Mouse (Mus musculus) cerebellum, adult 2 months (tissue): ENCODE data around the gene Acer2. TPM values are rescaled to one million over a fixed set of nuclear protein-coding genes. Genes with fewer than 3 reads are reported as not detected.

Experiments
- DNase-seq, 2 experiments: peaks; one replicate each; pipeline ENCODE4 v3.0.0; 2021
- H3K27ac ChIP-seq: fragments of 200-500 bp; 2 replicates; pipeline ENCODE4 v1.5.1; 2012; ENCODE audit warnings: low read length, control low read depth, inconsistent platforms; ENCODE audit not compliant: insufficient read depth
- H3K27me3 ChIP-seq: fragments of 200-500 bp; 2 replicates; pipeline ENCODE4 v1.6.1; 2012; ENCODE audit warnings: inconsistent platforms, mild to moderate bottlenecking, low read length, moderate library complexity; ENCODE audit not compliant: control insufficient read depth, insufficient read depth
- H3K4me1 ChIP-seq: fragments of 200-500 bp; 2 replicates; pipeline ENCODE4 v1.6.1; 2011; ENCODE audit warnings: low read length; ENCODE audit not compliant: control insufficient read depth, insufficient read depth
- H3K4me3 ChIP-seq: fragments of 200-500 bp; replicated peaks from 2 replicates; pipeline ENCODE3; 2011; ENCODE audit warnings: mild to moderate bottlenecking, low read depth, low read length, control low read depth; ENCODE audit not compliant: insufficient read depth
- CTCF ChIP-seq: fragments of 200-500 bp; IDR thresholded peaks from 2 replicates; pipeline ENCODE4 v1.5.1; 2011; ENCODE audit warnings: low read depth, mild to moderate bottlenecking, control low read depth, low read length, moderate library complexity, borderline replicate concordance; ENCODE audit not compliant: insufficient read depth
- POLR2A ChIP-seq: fragments of 200-500 bp; IDR thresholded peaks from 2 replicates; pipeline ENCODE4 v1.6.1; 2011; ENCODE audit warnings: low read length, control low read depth, borderline replicate concordance; ENCODE audit not compliant: insufficient read depth
- WGBS: fragments of 180-500 bp; shearing (Covaris S2); methylation state at CpG from one replicate; pipeline ENCODE4 v1.1.7; 2018; 5-methylcytosine and 5-hydroxymethylcytosine counted together
- polyA plus RNA-seq: library from polyadenylated mRNA; depleted of rRNA; stranded (reverse); fragments of >200 nt; gene quantifications from 2 replicates; pipeline ENCODE4 v1.2.3, GENCODE M21; 2012

Gene Acer2
- polyA plus RNA-seq, 1 experiment, result 6.7 TPM

DNA sequence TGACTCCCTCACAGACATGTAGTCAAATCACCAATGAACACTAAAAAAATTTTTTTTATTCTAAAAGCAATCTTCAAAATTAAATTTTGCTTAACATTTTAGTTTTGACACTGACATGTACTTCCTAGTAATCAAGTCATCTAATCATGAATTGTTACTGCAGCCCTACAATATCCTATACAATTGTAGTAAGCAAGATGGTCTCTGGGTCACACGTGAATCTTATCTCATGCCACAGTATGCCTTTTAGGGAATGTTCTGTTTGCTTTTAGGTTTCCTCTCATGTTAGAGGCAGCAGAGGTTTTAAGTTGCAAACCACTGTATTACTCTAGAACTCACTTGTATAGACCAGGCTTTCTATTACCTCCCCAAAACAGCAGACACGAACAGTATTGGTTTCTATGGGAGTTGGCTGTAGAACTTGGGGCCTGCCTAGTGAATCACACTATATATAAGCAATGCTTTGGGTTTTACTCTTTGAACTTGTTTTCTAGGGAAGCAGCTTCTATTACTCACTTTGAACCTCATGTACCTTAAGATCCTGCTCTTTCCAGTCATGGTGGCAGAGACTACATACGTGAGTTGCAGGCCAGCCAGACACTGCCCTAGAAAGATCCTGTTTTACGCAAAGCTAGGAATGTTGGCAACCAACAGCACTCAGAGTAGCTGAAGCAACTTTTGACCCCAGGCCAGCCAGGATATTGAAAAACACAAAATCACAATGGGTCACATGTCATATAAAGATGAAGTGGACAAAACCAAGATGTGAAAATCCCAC lies 21.2 kb upstream of the Acer2 start:
- TF ChIP-seq CTCF (no peak), POLR2A (no peak)
- no peak overlapping the region for H3K27ac ChIP-seq
- H3K4me3 ChIP-seq, result no peak overlapping the region
- no peaks in the 10 kb centered on the region for H3K27me3 ChIP-seq
- WGBS, result 84% methylated on average over 4 of the region's 4 CpGs
- H3K4me1 ChIP-seq, result no peaks in the 10 kb centered on the region
- no peak for DNase-seq

DNA sequence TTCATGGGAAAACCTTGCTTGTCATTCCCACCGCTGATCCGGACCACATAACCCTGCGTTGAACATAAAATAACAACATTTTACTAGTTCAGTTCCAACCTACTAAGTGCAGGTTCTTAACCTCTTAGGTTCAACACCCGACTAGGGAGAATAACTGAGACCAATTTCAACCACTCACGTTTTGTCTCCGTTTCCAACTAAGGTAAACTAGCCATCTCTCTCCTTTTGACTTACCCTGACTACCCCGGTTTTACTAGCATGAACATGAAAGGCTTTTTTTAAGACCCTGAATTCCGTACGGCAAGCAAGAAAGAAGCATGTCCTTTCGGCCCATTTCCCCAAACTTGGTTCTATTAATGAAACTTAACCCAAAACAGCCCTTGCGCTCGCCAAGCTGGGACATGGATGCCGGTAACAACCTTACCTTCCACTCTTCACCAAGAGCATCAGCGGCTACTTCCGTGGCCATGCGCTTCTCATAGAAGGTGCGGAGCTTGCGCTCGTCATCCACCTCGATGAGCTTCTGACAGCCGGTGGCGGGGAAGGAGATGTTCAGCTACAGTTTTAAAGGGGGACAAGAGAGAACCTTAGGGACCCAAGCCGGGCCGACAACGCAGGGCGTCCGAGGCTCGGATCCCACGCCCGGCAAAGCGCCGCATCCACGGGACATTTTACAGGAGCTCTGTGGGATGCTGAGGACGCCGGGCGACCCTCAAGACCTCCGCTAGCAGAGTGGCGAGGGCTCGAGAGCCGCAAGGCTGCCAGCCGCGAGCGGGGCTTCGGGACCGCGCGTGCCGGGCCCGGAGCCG lies 17.7 kb upstream of the Acer2 start:
- no peak for TF ChIP-seq POLR2A
- Histone ChIP-seq H3K27me3 (no peaks in the 10 kb centered on the region), H3K4me3 (peak overlapping the region; percentile 93), H3K4me1 (no peaks in the 10 kb centered on the region), H3K27ac (peak overlapping the region; percentile 69)
- no peak for DNase-seq
- 1% methylated on average over 50 of the region's 50 CpGs for WGBS

DNA sequence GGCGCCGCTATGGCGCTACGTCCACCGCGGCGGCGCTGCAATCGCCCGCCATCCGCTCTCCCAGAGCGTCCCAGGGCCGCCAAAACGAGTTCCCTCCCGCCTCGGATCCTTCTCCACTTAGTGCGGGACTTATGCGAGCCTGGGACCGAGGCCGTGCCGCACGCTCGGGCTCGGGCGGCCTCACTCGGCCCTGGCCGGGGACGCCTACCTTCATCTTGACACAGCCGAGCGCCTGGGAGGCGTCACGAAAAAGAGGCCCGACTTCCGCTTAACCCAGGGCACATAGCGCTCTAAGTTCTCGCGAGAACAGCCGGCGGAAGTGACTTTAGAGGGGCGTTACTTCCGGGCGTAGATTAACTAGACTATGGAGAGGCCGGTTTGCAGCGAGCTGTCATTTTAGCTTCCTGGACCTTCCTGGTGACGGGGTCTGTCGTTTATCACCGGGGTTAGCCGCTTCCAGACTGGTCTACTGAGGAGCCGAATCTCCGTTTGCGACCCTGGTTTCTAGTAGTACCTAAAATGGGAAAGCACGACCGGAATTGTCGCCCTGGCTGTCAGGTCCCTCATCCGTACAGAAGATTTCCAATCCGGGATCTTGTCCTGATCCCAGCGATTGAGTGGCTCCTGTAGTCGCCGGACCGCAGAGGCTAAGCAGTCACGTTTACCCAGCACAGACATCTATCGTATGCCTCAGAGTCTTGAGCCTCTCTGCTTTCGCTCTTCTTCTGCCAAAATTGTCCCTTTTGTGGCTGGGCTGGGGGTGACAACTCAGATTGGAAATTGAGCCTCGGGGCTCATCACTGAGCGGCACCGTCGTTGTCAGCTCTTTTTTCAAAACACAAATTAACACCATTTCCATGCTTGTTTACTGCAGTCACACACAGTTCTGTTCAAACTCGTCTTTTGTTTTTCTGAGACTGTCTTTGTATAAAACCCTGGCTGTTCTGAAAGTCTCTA lies 16.8 kb upstream of the Acer2 start, which contains the start of gene Rps6:
TSS of gene Rps6 (minus strand) at position 300 of the 957 bp plus-strand sequence.
- Histone ChIP-seq H3K4me1 (no peaks in the 10 kb centered on the region), H3K27ac (peak within 1 kb of the TSS; percentile 88), H3K4me3 (peak within 1 kb of the TSS; percentile 93), H3K27me3 (no peaks in the 10 kb centered on the region)
- TF ChIP-seq CTCF (no peak), POLR2A (peak; percentile 98)
- DNase-seq, result peak; percentile 97
- WGBS, result under 1% methylated on average over 68 of the region's 68 CpGs

DNA sequence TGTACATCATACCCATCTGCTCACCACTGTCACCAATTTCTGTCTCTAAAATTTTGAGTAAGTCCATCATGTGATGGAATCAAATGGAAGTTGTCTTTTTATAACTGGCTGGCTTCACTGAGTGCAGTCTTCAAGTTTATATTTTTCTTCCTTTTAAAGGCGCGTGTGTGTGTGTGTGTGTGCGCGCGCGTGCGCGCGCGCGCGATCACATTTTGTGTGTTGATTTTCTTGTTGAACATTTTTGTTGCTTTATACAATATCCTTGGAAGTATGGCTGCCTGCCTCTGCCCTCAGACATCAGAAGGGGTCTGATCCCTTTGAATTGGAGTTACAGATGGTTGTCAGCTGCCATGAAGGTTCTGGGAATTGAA lies 16.1 kb upstream of the Acer2 start:
- peak; percentile 17 to 25 for DNase-seq
- H3K27me3 ChIP-seq, result no peaks in the 10 kb centered on the region
- H3K4me3 ChIP-seq, result peak overlapping the region; percentile 93
- no peak for TF ChIP-seq CTCF
- TF ChIP-seq POLR2A, result no peak
- H3K27ac ChIP-seq, result no peak overlapping the region
- 66% methylated on average over 12 of the region's 12 CpGs for WGBS
- H3K4me1 ChIP-seq, result no peaks in the 10 kb centered on the region

DNA sequence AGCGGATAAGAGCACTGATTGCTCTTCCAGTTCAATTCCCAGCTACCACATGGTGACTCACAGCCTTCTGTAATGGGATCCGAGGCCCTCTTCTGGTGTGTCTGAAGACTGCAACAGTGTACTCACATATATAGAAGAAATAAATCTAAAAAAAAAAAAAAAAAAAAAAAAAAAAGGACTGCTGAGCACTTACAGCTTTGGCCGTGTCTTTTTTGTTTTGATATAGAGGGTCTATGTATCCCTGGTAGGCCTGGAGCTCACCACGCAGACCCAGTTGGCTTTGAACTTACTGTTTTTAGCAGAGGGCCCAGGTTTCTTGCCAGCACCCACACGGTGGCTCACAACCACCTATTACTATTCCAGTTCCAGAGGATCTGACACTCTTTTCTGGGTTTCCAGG lies 10.1 kb upstream of the Acer2 start:
- no peaks in the 10 kb centered on the region for H3K27me3 ChIP-seq
- H3K4me1 ChIP-seq, result no peaks in the 10 kb centered on the region
- DNase-seq, result no peak
- WGBS, result 77% methylated on average over 5 of the region's 5 CpGs
- no peak overlapping the region for H3K27ac ChIP-seq
- no peak overlapping the region for H3K4me3 ChIP-seq
- no peak for TF ChIP-seq POLR2A
- no peak for TF ChIP-seq CTCF

DNA sequence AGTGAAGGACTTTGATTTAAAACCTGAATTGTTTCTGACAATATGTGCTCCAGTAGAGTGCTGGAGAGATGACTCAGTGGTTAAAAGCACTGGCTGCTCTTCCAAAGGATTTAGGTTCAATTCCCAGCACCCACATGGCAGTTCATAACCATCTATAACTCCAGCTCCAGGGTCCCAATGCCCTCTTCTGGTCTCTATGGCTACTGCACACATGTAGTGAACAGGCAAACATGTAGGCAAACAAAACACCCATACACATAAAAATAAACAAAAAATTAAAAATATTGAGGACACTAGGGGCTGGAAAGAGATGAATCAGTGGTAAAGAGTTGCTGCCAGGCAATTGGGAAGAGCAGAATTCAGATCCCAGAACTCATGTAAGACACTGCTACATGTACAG lies 2.2 kb upstream of the Acer2 start:
- no peak overlapping the region for H3K4me3 ChIP-seq
- H3K4me1 ChIP-seq, result no peaks in the 10 kb centered on the region
- no peaks in the 10 kb centered on the region for H3K27me3 ChIP-seq
- TF ChIP-seq POLR2A, result no peak
- no peak for TF ChIP-seq CTCF
- no peak overlapping the region for H3K27ac ChIP-seq
- DNase-seq, result no peak

DNA sequence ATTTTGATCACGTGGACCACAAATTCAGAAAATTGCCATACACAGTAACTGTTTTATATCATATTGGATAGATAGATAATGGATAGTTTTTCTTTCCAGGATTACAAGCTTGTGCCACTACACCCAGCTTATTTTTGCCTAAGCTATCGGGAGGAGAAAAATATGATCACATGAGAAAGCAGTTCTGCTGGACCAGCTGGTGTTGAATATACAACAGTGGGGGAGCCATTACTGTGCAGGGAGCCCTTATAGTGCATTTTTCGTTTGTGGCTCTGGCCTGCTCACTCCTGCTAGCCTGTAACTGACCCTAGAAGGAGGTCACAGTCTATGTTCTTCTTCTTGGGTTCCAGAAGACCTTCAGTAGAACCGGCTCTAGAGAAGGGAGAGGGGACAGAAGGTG lies 1.1 kb upstream of the Acer2 start:
- no peak for DNase-seq
- H3K4me3 ChIP-seq, result no peak overlapping the region
- H3K27ac ChIP-seq, result no peak overlapping the region
- TF ChIP-seq POLR2A, result no peak
- no peaks in the 10 kb centered on the region for H3K27me3 ChIP-seq
- H3K4me1 ChIP-seq, result no peaks in the 10 kb centered on the region
- WGBS, result 48% methylated on average over 4 of the region's 4 CpGs
